Mouse (Mus musculus): ENCODE measurements around the gene Lamp5. TPM values are rescaled to one million over a fixed set of nuclear protein-coding genes. Genes with fewer than 3 reads are reported as not detected.

Gene Lamp5
- polyA plus RNA-seq (2017; shearing (Covaris generic)), result not detected

GRCm38 (mm10) chr2:136051688-136052289 lies at the start of gene Lamp5:
TSS of gene Lamp5 (plus strand) at chr2:136052239.

All from CD4-positive, CD25-positive, alpha-beta regulatory T cell, adult 9 weeks (primary cell).